Mouse (Mus musculus) G1E (cell line): ENCODE measurements around the gene BC053393.

Experiments
- CTCF ChIP-seq: IDR thresholded peaks from 2 replicates; pipeline ENCODE4 v1.5.1; 2012; ENCODE audit warnings: low read depth, low read length, inconsistent platforms, mixed read lengths
- GATA1 ChIP-seq: IDR thresholded peaks from 2 replicates; pipeline ENCODE4 v1.6.1; 2012; ENCODE audit warnings: borderline replicate concordance, low read length, inconsistent platforms, mixed read lengths
- GATA2 ChIP-seq: IDR thresholded peaks from 2 replicates; pipeline ENCODE4 v1.6.1; 2012; ENCODE audit warnings: low read depth, low read length, inconsistent platforms, borderline replicate concordance
- POLR2AphosphoS5 ChIP-seq: IDR thresholded peaks from 2 replicates; pipeline ENCODE4 v1.6.1; 2012; ENCODE audit warnings: low read depth, low read length, inconsistent platforms; ENCODE audit not compliant: insufficient replicate concordance
- TAL1 ChIP-seq: conservative IDR thresholded peaks from 2 replicates; pipeline ENCODE4 v1.6.1; 2012; ENCODE audit warnings: low read depth, low read length, inconsistent platforms, mixed read lengths

- TF ChIP-seq CTCF (no peak), TAL1 (no peak), GATA1 (no peak), POLR2AphosphoS5 (no peak), GATA2 (no peak)
Observed at GRCm38 (mm10) chr11:46580428-46580827, 9.1 kb downstream of the BC053393 start.
